Mouse (Mus musculus): ENCODE measurements at regions not wholly inside any gene's neighbourhood (a gene's known extent, or its start where the extent isn't known, plus 50 kb on each side); places are given as distances from the start of the nearest gene placed in this dataset.
A peak's percentile ranks its signal among the peaks of the same experiment; 100 is the strongest.

DNA sequence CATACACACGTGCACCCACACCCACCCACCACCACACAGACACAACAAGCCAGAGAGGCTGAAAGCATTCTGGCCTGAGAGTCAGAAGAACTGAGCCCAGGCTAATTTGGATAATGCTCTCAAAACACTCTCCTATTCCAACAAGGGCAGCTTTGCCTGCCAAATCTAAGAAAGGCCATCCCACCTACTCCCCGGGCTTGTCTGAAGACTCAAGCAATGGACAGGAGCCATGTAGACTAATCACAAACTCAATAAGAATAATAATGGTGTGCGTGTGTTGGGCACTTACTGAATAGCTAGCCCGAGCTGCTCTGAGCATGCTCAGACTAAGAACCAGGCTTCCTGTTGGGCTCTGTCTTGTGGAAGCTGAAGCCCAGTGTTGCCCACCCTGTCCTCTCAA, 108.8 kb upstream of the Tle3 start:
- no peak for DNase-seq (ENCODE audit: low spot score in 2 of 2)

- no peak for DNase-seq (ENCODE audit: low spot score in 2 of 2)
These were observed 106.7 kb upstream of the Tle3 start for GRCm38 (mm10) chr9:61265466-61265865.

DNA sequence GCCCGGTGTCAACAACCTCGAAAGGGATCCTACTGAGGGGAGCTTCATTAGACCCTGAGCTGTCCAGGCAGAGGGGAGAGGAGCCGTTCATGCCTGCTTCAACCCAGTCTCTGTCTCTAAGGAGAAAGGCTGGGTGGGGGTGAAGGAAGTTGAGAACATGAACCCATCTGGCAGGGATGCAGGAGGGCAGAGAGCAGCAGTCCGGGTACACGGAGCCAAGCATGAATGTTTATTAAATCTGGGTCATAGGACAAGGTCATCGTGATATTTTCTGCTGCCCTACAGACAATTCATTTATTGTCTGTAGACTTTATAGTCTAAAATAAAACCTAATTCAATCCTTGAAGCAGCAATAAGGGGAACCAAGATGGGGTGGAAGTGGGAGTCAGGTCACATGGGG, 105.2 kb upstream of the Tle3 start:
- no peak for DNase-seq (ENCODE audit: low spot score in 2 of 2)

DNA sequence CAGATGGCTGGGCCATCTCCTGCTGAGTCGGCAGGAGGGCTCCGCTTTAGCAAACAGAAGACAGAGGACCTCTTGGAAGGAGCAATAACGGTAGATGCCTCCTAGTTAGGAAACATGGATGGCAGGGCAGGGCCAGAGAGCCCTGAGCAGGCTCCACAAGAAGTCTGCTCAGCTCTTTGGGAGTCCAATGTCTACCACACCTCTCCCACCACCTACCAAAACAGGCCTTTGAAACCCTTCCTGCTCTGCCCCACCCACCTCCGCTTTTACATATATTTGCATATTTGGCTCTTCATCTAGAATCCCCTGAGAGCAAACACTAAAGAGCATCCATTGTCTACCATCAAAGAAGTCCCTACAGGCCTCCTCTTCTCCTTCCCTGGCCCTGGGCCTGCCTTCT, 104.6 kb upstream of the Tle3 start:
- no peak for DNase-seq (ENCODE audit: low spot score in 2 of 2)

- no peak for DNase-seq (ENCODE audit: low spot score in 2 of 2)
These were observed 104.0 kb upstream of the Tle3 start for GRCm38 (mm10) chr9:61268162-61268561.

DNA sequence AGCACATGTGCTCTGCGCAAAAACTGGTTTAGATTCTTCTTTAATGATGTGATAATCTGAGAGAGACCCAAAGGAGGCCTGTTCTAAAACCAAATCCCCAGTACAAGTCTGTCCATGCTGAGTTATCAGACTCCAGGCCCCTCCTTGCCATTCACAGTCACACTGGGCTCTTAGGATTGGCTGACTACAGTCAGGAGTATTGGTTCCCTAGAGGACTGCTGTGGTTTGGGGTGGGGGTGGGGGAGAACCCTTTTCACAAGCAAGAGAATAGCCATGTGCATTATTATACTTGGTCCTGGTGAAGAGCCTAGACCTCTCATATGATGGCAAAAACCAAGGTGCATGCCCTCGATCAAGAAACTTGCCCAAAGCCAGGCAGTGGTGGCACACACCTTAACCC, 103.5 kb upstream of the Tle3 start:
- no peak for DNase-seq (ENCODE audit: low spot score in 2 of 2)

DNA sequence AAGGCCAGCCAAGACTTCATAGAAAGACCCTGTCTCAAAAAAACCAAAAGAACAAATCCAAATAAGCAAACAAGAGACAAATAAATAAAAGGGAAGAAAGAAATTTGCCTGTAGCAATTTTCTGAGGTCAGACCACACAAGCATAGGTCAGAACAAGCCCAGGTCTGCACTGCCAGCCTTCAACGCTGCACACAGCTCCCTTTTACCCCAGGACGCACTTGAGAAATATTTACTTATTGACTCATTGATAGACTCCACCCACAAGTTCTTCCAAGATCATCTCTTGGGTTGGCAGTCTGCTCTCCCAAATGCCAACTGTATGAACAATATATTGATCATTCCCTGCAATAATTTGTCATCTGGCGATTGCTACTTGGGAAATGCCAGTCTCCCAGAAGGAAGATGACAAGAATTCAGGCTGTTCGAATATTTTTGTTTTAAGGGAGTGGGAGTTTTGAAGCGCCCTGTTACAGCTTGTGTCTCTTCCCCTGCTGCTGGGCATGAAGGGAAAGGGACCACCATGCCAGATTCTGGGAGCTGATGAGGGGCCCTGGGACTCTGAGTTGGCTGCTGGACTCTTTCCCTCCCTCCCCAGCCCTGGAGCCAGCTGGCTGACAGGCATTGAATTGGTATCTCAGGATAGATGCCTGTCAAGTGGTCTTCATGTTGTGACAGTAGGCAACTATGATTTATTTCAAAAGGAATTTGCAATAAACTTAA, 102.9 kb upstream of the Tle3 start:
- no peak for DNase-seq (ENCODE audit: low spot score in 2 of 2)

- DNase-seq (ENCODE audit: low spot score in 2 of 2): no peak
These were observed 100.9 kb upstream of the Tle3 start for GRCm38 (mm10) chr9:61271243-61271642.

GRCm38 (mm10) chr9:61271769-61272352, 100.3 kb upstream of the Tle3 start:
- DNase-seq (ENCODE audit: low spot score in 2 of 2): no peak

- no peak for DNase-seq (ENCODE audit: low spot score in 2 of 2)
These were observed 98.1 kb upstream of the Tle3 start for GRCm38 (mm10) chr9:61274020-61274419.

- DNase-seq (ENCODE audit: low spot score in 2 of 2): peak in 1 of 2 experiments; percentile 19
These were observed 94.6 kb upstream of the Tle3 start for GRCm38 (mm10) chr9:61277369-61278215.

DNA sequence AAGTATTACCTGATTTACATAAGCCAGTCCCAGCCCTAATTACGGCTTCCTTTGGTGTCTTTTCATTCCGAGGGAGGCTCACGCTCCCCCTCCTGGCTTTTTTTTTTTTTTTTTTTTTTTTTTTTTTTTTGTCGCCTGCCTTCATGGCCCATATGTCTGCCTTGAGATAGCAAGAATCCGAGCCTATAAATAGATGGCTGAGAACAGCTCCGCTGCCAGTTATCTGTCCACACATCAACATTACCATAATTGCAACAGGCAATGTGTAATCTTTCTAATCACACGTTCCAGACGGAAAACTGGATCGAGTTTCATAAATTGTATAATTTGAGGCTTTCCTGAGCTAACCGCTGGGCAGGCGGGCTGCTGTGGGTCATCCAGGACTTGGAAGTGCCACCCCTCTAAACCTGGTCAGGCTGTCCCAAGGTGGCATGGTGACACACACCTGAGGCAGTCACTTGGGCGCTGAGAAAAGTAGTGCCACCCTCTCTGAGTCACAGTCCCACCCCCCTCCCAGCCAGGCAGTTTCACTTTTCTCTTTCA, 93.9 kb upstream of the Tle3 start:
- DNase-seq (ENCODE audit: low spot score in 2 of 2): no peak

DNA sequence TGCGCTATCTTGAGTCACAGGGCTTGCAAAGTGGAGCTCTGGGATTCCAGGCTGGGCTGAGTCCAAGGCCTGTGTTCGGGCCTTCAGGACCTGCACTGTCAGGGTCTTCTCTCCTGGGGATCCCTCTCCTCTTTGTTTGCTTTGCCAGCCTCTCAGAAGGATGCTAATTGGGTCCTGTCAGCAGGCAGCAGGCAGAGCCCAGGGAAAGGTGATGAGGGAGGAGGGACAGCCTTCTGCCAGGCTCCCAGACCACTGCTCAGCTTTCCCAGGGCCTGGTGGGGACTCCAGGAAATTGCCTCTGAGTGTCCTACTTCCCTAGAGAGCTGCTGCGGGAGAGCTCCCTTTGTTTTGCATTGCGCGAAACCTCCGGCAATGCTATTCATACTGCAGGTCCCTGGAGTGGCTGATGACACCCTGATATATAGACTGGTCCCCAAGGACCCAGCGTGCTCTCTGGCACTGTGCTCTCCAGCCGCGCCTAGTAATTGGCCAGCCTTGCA, 93.1 kb upstream of the Tle3 start:
- DNase-seq (ENCODE audit: low spot score in 2 of 2): no peak

DNA sequence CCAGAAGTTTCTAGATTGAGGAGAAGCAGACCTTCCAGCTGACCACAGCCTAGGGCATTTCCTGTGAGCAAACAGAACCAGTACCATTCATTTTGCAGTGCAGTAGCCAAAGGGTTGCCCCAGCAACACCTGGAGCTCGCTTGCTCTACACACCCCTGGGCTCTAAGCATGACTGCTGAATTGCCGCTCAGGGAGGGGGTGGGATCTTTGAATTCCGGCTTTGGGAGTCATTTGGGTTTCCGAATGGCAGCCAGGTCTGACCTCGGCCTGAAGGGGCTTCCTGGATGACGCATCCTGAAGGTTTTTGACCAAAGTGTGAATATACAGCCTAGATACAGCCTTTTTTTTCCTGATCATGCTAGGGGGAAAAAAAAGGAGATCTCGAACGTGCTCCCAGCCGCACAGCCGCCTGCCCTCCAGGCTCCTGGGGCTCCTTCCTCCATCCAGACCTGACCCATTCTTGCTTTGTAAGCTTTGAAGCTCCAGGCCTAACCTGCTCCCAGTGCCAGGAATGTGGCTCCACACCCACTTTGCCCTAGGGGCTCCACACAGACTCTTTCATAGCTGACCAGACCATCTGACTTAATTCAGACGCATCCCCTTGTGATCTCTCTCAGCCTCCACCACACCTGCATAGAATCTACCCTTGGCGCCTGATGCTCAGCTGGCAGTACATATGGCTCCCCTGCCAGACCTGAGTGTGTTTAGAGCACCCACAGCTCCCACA, 91.1 kb upstream of the Tle3 start:
- DNase-seq (ENCODE audit: low spot score in 2 of 2): no peak

GRCm38 (mm10) chr9:61283311-61283710, 88.9 kb upstream of the Tle3 start:
- no peak for DNase-seq (ENCODE audit: low spot score in 2 of 2)

DNA sequence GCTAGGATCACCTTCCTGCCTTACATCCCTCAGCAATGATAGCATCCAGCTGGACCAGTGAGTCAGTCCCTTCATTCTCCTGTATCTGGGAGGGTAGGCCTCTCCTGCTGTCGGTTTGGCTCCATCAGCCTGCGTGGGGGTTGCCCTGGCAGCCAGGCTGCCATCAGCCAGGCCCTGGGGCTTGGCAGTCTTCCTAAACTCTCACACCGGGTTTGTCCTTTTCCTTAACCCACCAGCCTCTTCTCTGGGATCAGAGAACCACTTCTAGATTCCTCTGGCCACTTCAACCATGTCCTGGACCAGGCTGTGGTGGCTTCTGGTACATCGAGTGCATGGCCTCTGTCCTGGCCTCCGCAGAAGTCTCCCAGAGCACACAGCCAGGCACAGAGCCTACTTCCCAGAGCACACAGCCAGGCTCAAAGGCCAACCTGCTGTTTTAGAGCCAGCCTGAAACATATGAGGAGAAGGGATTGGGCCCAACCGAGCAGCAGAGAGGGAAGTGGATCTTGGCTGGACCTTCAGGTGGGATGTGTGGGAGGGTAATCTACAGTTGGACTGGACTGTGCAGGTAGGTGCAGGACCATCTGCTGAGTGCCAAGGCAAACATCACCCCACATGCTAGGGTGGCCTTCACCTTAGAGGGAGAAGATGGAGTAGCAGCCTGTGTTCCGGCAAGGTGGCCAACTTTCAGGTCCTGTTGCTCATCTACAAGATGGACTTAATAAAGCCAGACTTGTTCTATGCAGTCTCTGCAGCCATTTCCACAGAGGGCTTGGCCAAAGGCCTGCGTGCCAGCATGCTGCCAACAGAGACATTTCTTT, 87.8 kb upstream of the Tle3 start:
- DNase-seq (ENCODE audit: low spot score in 2 of 2): no peak

DNA sequence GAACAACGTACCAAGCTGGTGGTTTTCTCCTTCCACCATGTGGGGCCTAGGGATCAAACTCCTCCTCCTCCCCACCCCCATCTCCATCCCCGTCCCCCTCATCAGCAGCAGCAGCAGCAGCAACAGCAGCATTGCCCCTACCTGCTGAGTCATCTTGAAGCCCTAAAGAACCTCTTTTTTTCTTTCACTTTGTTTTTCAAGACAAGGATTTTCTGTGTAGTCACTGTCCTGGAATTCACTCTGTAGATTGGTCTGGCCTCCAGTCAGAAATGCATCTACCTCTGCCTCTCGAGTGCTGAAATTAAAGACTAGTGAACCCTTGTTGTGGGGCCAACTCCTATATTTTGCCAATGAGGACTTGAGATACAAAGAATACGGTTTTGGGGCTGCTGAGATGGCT, 85.6 kb upstream of the Tle3 start:
- no peak for DNase-seq (ENCODE audit: low spot score in 2 of 2)

- DNase-seq (ENCODE audit: low spot score in 2 of 2): no peak
These were observed 83.0 kb upstream of the Tle3 start for GRCm38 (mm10) chr9:61289117-61289516.

DNA sequence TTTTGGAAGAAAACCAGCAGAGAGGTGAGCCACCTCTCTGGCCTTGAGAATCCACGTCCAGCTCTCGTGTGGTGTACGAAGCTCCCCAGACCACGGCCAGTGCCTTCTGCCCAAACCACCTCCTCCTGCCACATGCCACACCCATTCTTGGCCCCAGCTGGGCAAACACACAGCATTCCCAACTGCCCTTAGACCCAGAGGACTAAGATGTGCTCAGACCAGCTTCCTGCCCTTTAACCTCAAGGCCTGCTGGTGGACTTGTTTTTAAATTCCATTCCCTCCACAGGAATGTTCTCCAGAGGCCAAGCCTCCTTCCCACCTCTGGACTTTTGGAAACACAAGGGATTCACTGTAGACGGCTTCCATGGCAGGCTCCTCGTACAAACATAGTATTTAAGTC, 82.5 kb upstream of the Tle3 start:
- DNase-seq (ENCODE audit: low spot score in 2 of 2): no peak

- DNase-seq (ENCODE audit: low spot score in 2 of 2): no peak
These were observed 80.5 kb upstream of the Tle3 start for GRCm38 (mm10) chr9:61291646-61292045.

GRCm38 (mm10) chr9:61292501-61292900, 79.7 kb upstream of the Tle3 start:
- DNase-seq (ENCODE audit: low spot score in 2 of 2): no peak
